Mouse (Mus musculus): Measurements from ENCODE around the gene 2010106E10Rik.
A peak's percentile ranks its signal among the peaks of the same experiment; 100 is the strongest.

2010106E10Rik gene

DNA sequence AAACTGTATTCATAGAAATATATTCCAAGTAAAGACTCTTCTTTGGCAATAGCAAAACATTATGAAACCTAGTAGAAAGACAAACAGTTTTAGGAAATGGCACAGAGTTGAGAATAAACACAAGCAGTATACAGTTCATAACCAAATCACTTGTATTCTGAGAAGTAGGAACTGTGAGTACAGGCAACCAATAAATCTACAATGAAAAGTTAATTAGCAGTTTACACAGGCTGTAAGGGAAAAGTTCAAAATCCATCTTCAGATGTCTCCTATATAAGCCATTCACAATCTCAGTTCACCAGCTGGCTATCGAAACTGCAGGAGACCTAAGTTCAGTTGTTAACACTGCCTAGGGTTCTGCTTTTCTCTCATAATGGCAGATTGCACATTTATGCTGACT is at the start of gene 2010106E10Rik:
Gene 2010106E10Rik (plus strand): TSS at position 301 of the 400 bp plus-strand sequence.
- DNase-seq = no peak

DNA sequence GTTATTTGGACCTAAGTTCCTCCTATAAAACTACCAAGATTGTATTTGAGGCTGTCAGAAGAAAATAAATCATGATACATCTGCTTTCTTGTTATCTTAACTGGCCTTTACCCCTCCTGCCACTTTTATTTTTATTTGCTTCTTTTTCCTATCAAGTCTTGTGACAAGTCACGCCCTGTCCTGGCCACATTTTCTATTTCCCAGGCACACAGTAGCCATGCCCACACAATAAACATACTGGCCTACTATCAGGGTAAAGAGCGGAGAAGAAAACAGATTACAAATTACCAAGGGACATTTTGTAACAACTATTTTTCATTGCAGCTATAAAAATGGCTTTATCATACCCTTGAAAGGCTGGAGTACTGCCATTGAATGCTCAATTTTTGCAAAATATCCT is 10.6 kb downstream of the 2010106E10Rik start:
- no peak for DNase-seq

DNA sequence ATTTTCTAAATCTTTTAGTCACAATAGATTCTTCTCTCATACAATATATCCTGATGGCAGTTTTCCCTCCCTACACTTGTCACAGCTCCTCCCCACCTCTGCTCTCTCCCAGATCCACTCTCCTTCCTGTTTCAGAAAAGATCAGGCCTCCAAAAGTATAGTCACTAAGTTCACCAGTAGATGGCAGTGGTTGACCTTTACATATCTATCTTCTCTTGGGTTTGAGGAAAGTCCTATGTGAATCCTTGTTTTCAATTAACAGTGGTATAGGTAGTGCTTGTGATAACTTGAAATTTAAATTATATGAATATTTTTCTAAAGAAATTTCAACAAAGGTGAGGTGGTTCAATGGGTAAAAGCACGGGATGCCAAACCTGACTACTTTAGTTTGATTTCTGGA is 29.7 kb downstream of the 2010106E10Rik start:
- no peak for DNase-seq

DNA sequence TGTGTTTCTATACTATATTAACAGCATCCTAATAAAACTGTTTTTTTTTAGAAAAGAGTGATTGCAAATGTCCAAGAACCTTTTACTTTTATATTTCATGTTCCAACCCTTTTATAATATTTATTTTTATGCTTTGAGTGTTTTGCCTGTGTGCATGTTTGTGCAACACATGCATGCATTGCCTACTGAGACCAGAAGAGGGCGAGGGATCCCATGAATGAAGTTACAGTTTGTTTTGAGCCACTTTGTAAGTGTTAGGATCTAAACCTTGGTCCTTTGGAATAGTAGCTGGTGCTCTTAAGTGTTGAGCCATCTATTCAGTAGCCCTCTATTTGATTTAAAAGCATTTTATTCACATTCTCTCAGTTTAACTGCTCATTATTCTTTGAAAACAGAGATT is 48.0 kb downstream of the 2010106E10Rik start:
- DNase-seq = no peak

DNA sequence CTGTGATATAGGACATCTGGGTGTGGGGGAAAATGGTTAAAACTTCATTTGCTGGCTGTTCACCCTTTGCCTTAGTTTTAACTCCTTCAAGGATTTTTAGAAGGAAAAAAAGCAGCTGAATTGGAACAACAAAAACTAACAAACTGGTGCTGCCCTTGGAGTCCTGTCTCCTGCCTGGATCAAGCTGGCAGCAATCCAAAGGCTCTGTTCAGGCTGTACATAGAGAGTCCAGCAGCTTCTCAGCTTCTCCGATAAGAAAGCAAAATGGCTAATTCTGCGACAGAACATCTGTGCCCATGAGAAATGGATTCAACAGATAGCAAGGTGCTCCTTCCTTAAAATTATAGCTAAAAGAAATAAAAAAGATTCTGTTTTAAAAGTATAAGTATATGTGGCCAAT is 72.6 kb downstream of the 2010106E10Rik start:
- no peak for DNase-seq

DNA sequence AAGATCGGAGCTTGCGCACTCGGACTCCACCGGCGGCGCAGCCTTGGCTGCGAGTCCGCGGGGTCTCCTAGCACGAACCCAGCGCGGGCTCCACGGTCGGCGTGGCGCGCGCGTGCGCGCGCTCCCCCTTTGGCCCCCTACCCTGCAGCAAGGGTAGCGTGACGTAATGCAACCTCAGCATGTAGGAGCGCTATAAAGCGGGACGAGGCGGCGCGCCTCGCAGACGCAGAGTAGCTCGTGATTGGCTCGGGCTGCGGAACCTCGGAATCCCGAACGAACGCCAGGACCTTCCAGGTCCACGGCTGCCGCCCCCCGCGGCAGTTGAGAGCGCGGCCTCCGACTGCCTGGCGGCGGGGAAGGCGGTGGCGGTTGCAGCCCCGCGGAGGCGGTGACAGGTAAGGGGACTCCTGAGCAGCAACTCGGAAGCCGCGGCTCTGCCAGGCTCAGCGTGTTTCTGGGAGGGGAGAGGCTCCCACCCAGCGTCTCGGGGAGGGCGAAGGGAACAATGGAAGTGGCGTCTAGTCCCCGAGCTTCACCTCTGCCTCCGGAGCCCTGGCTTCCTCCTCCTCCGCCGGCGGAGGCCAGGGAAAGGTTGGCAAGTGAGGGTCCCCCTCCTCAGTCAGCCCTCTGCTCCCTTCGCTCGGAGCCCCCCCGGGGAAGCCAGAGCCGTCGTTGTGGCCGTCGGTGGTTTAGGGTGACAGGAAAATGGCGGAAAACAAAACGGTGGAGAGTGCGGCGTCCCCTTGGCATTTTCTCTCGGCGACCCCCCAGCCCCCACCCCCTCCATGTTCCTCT is 105.6 kb downstream of the 2010106E10Rik start, which contains the start of gene Zfp711:
Gene Zfp711 (plus strand): TSS at position 16 of the 795 bp plus-strand sequence.
- peak; percentile 39 for DNase-seq

DNA sequence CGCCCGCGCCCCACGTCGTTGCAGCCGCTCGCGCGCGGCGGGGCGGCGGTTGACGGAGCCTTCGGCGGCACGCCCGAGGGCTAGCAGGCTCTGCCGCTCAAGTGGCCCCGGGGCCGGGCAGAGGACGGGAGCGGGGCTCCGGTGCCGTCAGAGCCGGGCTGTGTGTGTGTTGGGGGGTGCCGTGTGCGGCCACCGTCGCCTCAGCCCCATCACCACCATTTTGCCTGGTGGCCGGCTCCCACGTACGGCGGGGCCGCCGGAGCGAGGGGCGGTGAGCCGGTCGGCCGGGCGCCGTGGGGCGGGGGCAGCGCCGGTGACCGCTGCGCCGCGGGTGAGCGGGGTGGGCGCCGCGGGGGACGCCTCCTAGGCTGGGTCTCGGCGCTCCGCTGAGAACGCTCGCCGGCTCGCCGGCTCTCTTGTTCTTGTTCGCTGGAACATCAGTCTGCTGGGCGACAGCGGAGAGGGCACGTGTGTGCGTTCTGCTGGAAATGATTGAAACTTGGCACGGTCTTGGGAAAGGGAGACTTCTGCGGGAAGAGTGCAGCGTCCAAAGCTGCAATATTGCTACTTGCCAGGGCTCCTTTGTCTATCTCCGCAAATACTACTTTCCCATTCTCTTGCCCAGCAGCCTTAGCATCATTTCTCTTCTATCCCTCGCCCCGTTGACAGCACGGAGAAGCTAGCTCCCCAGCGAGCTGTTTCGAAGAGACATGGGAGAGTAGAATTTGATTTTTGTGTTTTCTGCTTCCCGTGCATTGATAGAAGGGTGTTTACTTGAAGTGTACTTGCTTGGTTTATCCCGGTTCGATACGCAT is 106.4 kb downstream of the 2010106E10Rik start:
- peak; percentile 1 for DNase-seq
